Mouse (Mus musculus): ENCODE results near the gene Ube2v1. TPM values are rescaled to one million over a fixed set of nuclear protein-coding genes. Genes with fewer than 3 reads are reported as not detected.
"Not testable (repeated sequence)": the region's sequence is repeated elsewhere in the genome, so short reads cannot be mapped to it uniquely, and the experiment has no call there.

The Ube2v1 gene
- total RNA-seq, 2 experiments from 2014 or later, result 175 to 191 TPM

- DNase-seq (ENCODE audit: low spot score), result no peak
Observed at GRCm38 (mm10) chr2:167624368-167625075, 7.4 kb downstream of the Ube2v1 start.

GRCm38 (mm10) chr2:167622965-167623364, 8.9 kb downstream of the Ube2v1 start:
- DNase-seq (ENCODE audit: low spot score), result no peak

- no peak for DNase-seq (ENCODE audit: low spot score)
Observed at GRCm38 (mm10) chr2:167622352-167622751, 9.5 kb downstream of the Ube2v1 start.

DNA sequence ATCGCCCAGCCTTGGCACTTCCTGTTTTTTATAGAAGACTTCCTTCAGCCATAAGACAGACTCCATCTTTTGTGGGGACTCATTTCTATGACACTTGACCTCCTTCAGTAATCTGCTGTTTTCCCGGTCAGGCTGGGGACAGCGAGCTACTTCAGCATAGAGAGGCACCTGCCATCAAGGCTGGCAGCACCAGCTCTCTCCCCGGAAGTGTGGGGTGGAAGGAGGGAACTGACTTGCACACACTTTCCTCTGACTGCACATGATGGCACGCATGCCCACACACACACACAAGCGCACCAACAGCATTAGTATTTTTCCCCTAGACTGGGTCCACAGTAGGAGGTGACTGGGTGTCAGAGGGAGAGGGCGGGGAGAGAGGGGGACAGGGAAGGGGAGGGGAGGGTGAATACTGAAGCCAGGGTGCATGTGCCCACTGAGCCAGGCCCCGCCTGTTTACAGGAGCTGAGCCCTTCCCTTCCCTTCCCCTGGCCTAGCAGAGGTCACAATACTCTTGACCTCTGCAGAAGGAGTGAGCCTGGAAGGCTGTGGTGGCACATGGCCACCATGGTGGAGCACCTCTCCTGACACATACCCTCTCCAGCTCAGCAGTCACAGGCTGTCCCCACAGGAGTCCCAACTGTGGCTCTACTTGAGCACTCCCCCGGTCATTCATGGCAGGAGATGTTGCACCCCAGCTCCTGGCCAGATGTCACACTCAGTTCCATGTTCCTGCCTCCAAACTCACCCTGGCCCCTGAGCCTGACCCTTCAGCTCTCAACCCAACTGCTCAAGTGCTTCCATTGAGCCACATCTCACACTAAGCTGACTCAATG, 10.4 kb downstream of the Ube2v1 start:
- DNase-seq (ENCODE audit: low spot score), result no peak

DNA sequence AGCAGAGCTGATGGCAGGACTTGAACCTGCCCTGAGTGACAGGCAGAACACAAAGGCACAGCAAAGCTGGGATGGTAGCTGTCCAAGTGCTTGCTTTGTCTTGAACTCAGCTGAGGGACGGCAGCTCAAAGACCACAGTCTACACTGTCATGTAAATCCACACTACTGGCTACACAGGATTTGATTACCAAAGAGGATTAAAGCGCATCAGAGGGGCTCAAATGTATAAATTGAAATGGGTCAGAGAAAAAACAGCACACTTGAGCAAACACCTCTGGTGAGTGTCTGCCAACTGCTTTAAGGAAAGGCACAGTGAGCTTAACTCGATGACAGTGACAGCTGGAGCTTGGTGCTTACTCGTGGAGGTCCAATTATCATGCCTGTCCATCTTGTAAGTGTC, 14.4 kb downstream of the Ube2v1 start:
- no peak for DNase-seq (ENCODE audit: low spot score)

- DNase-seq (ENCODE audit: low spot score), result no peak
Observed at GRCm38 (mm10) chr2:167617034-167617433, 14.9 kb downstream of the Ube2v1 start.

DNA sequence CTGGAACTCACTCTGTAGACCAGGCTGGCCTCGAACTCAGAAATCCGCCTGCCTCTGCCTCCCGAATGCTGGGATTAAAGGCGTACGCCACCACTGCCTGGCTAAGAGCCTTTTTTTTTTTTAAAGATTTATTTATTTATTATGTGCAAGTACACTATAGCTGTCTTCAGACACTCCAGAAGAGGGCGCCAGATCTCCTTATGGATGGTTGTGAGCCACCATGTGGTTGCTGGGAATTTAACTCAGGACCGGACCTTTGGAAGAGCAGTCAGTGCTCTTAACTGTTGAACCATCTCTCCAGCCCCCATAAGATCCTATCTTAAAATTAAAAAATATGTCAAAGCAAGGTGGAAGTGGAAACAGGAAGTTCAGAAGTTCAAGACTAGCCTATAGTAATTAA, 18.6 kb downstream of the Ube2v1 start:
- not testable (repeated sequence) for DNase-seq (ENCODE audit: low spot score)

- DNase-seq (ENCODE audit: low spot score), result no peak
Observed at GRCm38 (mm10) chr2:167612122-167612521, 19.8 kb downstream of the Ube2v1 start.

DNA sequence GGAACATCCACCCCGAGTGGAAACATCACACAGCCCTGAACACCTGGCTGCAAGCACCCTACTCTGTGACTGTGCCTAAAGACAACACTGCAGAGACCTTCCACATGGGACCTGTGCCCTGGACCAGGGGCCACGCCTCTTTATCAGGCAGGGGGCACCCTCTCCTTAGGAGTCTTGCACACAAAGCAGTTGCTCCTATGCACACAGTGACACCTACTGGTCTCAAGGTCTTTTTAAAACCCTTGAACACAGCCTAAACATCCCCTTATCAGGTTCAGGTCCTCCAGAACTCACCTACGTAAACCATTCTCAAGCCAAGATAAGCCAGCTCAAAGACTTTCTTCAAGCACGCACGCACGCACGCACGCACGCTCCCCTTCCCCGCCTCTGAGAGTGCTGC, 20.6 kb downstream of the Ube2v1 start:
- DNase-seq (ENCODE audit: low spot score), result no peak

DNA sequence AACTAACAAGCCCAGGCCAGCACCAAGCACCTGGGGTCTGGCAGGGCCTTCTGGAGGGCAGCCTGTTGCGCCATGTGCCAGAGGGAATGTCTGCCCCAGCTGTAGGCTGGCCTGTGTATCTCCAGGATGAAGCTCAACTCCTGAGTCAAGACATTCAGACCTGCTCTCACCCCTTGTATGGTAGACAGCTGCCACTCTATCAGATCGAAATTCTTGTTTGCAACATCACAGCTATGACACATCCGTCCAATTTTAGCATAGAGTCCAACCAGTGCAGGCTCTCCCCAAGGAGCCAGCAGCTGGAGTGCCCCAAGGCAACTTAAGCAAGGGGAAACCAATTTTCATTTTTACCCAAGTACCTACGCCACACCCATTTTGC, 25.2 kb downstream of the Ube2v1 start:
- no peak for DNase-seq (ENCODE audit: low spot score)

- DNase-seq (ENCODE audit: low spot score), result no peak
Observed at GRCm38 (mm10) chr2:167605817-167606744, 25.8 kb downstream of the Ube2v1 start.

GRCm38 (mm10) chr2:167605178-167605794, 26.6 kb downstream of the Ube2v1 start:
- DNase-seq (ENCODE audit: low spot score), result peak; percentile 95

- no peak for DNase-seq (ENCODE audit: low spot score)
Observed at GRCm38 (mm10) chr2:167602978-167603377, 28.9 kb downstream of the Ube2v1 start.

DNA sequence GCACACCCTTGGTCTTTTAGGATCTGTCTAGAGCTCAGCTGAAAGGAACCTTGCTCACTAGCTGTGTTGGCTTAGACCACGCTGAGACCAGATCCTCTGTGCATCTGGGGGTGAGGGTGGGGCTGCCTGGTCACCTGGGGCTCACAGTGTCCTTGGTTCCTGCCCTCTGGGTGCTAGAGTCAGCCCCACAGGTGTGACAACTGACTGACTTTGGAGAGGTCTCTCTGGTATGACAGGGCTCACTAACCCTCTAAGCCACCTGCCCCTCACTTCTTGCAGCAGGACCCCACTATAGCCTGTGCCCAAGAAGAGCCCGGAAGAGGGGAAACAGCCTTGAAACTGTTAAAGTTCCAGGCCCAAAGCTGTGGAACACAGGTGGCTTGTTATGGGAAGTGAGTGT, 29.5 kb downstream of the Ube2v1 start:
- DNase-seq (ENCODE audit: low spot score), result no peak

- no peak for DNase-seq (ENCODE audit: low spot score)
Observed at GRCm38 (mm10) chr2:167600481-167600995, 31.4 kb downstream of the Ube2v1 start.

DNA sequence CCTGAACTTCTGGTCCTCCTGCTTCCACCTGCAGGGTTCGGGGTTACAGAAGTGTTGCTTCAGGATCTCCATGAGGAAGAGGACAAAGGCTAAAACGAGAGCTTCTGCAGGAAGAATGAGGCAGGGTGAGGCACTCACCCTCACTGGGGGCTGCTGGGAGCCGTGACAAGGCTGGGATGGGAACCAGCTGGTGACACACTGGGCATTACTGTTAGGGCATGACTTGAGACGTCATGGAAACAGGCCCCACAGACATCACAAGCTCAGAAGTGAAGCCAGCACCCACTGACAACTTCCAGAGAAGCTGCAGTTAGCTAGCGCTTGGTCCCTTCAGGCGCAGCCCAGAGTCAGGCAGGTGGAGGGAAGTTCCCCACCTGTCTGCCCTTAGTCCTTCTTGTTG, 32.0 kb downstream of the Ube2v1 start:
- DNase-seq (ENCODE audit: low spot score), result no peak

- DNase-seq (ENCODE audit: low spot score), result no peak
Observed at GRCm38 (mm10) chr2:167599195-167599594, 32.7 kb downstream of the Ube2v1 start.

DNA sequence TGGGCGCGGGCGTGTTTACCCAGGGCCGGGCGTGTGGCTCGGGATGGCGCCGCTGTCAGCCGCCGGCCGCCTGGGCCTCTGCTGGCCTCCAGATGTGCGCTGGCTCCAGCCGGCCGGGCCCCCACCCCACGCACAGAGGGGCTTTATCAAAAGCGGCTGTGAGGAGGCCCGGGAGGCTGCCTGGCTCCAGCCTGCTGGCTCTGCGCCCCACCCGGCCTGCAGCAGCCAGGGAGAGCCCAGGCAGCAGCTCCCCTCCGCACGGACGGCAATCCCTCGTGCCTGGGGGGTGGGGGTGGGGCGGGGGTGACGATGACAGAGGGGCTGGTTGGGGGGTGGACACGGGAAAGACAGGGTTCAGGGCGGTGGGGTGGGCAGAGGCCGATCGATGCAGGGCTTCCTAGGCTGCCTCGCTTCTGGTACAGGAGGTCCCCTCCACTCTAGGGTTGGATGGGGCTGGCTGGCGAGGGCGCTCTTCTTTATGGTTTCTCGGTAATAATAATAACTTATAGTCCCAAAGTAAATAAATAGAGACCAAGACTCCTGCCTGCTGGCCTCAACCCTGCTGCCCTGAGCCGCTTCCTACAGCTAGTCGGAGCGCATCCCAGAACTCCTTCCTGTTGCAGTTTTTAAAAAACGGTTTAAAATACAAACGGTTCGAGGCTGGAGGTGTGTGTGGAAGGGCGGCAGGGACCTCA, 34.3 kb downstream of the Ube2v1 start:
- no peak for DNase-seq (ENCODE audit: low spot score)

- DNase-seq (ENCODE audit: low spot score), result no peak
Observed at GRCm38 (mm10) chr2:167596726-167597491, 35.0 kb downstream of the Ube2v1 start.

- no peak for DNase-seq (ENCODE audit: low spot score)
Observed at GRCm38 (mm10) chr2:167596262-167596661, 35.6 kb downstream of the Ube2v1 start.

All from gastrocnemius, adult 18-20 months (tissue).